Mouse (Mus musculus) midbrain, embryonic 16.5 days (tissue): ENCODE data around the gene Ado. TPM values are rescaled to one million over a fixed set of nuclear protein-coding genes. Genes with fewer than 3 reads are reported as not detected.

ENCODE experiments used
- ATAC-seq: fragments of 200-750 bp; cut with Nextera tagmentation; 2 replicates; pipeline ENCODE4 v1.8.0; 2017; ENCODE audit warnings: moderate TSS enrichment
- H3K27ac ChIP-seq: fragments of 300-500 bp; sonication (generic); 2 replicates; pipeline ENCODE4 v1.5.1; 2014; ENCODE audit warnings: mild to moderate bottlenecking, low read length, mixed read lengths
- H3K27me3 ChIP-seq: fragments of 300-500 bp; sonication (generic); 2 replicates; pipeline ENCODE4 v1.6.1; 2014; ENCODE audit warnings: low read depth, low read length, mixed read lengths; ENCODE audit not compliant: control insufficient read depth, insufficient read depth
- H3K36me3 ChIP-seq: fragments of 300-500 bp; sonication (generic); 2 replicates; pipeline ENCODE4 v1.6.1; 2014; ENCODE audit warnings: mild to moderate bottlenecking, low read length, moderate library complexity, mixed read lengths; ENCODE audit not compliant: control insufficient read depth, insufficient read depth
- H3K4me1 ChIP-seq: fragments of 300-500 bp; sonication (generic); 2 replicates; pipeline ENCODE4 v1.6.1; 2014; ENCODE audit warnings: mild to moderate bottlenecking, low read length, mixed read lengths; ENCODE audit not compliant: control insufficient read depth, insufficient read depth
- H3K4me2 ChIP-seq: fragments of 300-500 bp; sonication (generic); 2 replicates; pipeline ENCODE4 v1.6.1; 2014; ENCODE audit warnings: mild to moderate bottlenecking, low read length, mixed read lengths
- H3K4me3 ChIP-seq: fragments of 300-500 bp; sonication (generic); 2 replicates; pipeline ENCODE4 v1.5.1; 2014; ENCODE audit warnings: low read depth, mild to moderate bottlenecking, low read length, moderate library complexity, mixed read lengths
- H3K9ac ChIP-seq: fragments of 300-500 bp; sonication (generic); 2 replicates; pipeline ENCODE4 v1.6.1; 2014; ENCODE audit warnings: low read depth, low read length, mixed read lengths
- H3K9me3 ChIP-seq: fragments of 300-500 bp; sonication (generic); replicated peaks from 2 replicates; pipeline ENCODE4 v1.6.1; 2014; ENCODE audit warnings: mild to moderate bottlenecking, low read length, mixed read lengths; ENCODE audit not compliant: control insufficient read depth, poor library complexity, severe bottlenecking
- WGBS: fragments of 180-500 bp; shearing (Covaris S2); extraction: QIAGEN DNeasy Blood & Tissue Kit; methylation state at CpG from one replicate; pipeline ENCODE4 v1.1.7; 2014; 5-methylcytosine and 5-hydroxymethylcytosine counted together
- polyA plus RNA-seq: library from polyadenylated mRNA; unstranded; fragments of >200 nt; fragmentation: Nextera tagmentation; extraction: Ambion mirVana; gene quantifications from 2 replicates; pipeline ENCODE4 v1.2.1, GENCODE M21; 2015

Ado gene
- polyA plus RNA-seq, 1 experiment from 2014 or later: 77.2 TPM

DNA sequence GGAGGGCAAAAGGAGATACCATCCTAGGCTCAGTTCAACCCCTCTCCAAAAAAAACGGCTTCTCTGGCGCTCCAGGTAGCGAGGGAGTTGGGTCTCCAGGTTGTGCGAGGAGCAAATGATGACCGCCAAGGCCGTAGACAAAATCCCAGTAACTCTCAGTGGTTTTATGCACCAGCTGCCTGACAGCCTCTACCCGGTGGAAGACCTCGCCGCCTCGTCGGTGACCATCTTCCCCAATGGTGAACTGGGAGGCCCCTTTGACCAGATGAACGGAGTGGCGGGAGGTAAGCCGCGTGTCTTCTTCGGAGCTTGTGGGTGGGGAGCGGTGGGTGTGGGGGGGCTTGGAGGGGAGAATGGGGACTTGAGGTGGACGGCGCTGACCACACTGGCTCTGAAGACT, 10.6 kb downstream of the Ado start:
- peak overlapping the region; percentile 57 for H3K4me3 ChIP-seq
- peaks cover 37% of the 10 kb centered on the region for H3K4me1 ChIP-seq
- WGBS: under 1% methylated on average over 19 of the region's 19 CpGs
- no peaks in the 10 kb centered on the region for H3K36me3 ChIP-seq
- no peak overlapping the region for H3K9ac ChIP-seq
- peak overlapping the region; percentile 93 for H3K4me2 ChIP-seq
- no peak for ATAC-seq
- no peaks in the 10 kb centered on the region for H3K9me3 ChIP-seq
- peaks cover 77% of the 10 kb centered on the region for H3K27me3 ChIP-seq
- H3K27ac ChIP-seq: no peak overlapping the region

DNA sequence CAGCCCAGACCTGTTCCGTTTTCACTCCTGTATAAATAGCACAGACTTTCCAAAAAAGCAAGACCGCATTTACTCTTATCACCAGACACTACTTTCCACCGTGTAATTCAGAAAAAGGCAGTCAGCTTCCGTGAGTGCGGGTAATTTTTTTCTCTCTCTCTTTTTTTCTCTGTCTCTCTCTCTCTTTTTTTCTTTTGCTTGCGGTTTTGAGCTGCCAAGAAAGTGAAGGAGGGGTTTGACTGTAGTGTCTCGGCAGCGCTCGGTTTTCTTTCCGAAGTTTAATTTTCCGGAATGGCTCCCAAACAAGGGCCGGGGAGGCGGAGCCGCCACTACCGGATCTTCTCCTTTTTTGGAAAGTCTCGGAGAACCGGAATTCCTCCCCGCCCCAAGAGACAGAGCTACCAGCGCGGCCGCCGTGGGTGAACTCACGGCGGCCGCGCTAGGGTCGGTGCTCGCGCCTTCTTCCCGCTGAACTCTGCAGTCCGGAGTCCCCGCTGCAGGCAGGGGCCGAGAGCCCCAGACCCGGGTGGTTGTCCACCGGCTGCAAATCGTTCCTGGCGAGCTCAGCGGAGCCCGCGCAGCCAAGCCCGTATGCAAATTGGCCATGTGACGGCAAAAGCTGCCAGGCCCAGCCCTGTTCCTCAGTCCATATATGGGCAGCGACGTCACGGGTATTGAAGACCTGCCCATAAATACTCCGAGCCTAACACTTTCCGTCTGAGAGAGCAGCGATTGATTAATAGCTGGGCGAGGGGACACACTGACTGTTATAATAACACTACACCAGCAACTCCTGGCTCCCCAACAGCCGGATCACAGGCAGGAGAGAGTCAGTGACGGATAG, 11.4 kb downstream of the Ado start:
- Histone ChIP-seq H3K9me3 (no peaks in the 10 kb centered on the region), H3K36me3 (no peaks in the 10 kb centered on the region), H3K4me1 (peaks cover 37% of the 10 kb centered on the region), H3K4me2 (peak overlapping the region; percentile 93), H3K27ac (no peak overlapping the region), H3K4me3 (peak overlapping the region; percentile 57), H3K27me3 (peaks cover 81% of the 10 kb centered on the region), H3K9ac (peak overlapping the region; percentile 60)
- peak; percentile 83 for ATAC-seq
- WGBS: under 1% methylated on average over 51 of the region's 51 CpGs

DNA sequence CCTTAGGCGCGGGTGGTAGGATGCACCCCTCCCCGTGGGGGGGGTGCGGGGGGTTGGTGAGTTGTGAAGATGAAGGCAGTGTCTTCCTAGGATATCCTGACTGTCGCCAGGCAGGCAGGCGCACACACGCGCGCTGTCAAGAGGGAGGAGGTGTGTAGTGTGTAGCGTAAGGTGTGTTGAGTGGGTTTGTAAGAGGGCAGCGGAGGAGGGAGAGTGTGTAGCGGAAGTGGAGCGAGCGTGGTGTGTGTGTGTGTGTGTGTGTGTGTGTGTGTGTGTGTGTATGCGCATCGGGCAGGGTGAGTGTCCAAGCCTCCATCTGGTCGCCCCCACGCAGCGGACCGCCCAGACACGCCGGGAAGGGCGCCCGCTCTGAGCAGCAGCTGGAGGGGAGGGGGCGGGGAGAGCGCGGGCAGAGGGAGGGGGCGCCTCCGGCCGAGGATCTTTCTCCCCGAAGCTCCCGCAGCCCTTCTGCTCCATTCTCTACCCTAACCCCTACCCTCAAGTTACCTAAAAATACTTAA, 12.1 kb downstream of the Ado start:
- ATAC-seq: peak; percentile 34
- Histone ChIP-seq H3K4me2 (peak overlapping the region; percentile 93), H3K36me3 (no peaks in the 10 kb centered on the region), H3K27ac (no peak overlapping the region), H3K9ac (peak overlapping the region; percentile 42; the same call in 1 of the 2 replicates), H3K9me3 (no peaks in the 10 kb centered on the region), H3K4me3 (peak overlapping the region; percentile 57), H3K27me3 (peaks cover 75% of the 10 kb centered on the region), H3K4me1 (peaks cover 37% of the 10 kb centered on the region)
- under 1% methylated on average over 17 of the region's 32 CpGs for WGBS

DNA sequence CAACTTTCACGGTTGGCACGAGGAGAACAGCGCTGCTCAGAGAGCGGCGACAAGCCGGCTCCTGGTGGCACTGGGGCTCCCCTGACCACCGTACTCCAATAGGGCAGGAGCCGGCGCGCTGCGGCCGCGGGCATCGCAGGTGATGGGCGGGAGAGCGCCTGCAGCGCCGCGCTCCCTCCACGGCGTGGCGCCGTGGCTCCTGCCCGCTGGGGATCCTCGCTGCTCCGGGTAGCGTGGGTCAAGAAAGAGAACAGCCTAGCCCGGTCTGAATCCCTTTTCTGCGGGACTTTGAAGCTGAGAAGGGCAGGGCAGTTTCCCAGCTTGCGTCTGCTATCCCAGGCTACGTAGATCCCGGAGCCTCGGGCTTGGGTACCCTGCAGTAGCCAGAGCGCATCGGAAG, 12.8 kb downstream of the Ado start:
- WGBS: under 1% methylated on average over 35 of the region's 35 CpGs

DNA sequence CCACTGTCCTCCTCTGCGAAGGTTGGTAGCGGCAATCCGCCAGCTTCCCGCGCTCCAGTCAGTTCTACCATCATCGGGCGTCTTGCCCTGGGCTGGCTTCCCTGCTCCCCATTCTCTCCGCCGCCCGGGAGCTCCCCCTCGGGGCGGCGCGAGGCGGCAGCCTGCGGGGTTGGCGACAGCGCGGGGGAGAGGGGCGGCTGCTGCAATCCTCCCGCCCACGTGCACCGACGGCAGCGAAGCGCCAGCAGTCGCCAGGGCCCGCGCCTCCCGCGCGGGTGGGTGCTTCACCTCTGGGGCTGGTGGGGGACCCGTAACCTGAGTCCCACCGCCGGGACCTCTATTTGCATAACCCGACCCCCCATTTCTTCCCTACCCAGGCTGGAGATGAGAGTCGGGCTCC, 13.5 kb downstream of the Ado start, which contains the start of gene Egr2:
Gene Egr2, plus strand, starts transcription at position 220 of the 400 bp plus-strand sequence.
- Histone ChIP-seq H3K4me1 (peaks cover 35% of the 10 kb centered on the region), H3K27me3 (peaks cover 62% of the 10 kb centered on the region), H3K27ac (no peak within 1 kb of the TSS), H3K4me2 (peak within 1 kb of the TSS; percentile 93), H3K4me3 (peak within 1 kb of the TSS; percentile 57), H3K9ac (no peak within 1 kb of the TSS), H3K9me3 (no peaks in the 10 kb centered on the region), H3K36me3 (no peaks in the 10 kb centered on the region)
- ATAC-seq: no peak
- under 1% methylated on average over 30 of the region's 37 CpGs for WGBS

More for the DNA sequence above, 12.8 kb downstream of the Ado start:
- H3K36me3 ChIP-seq: no peaks in the 10 kb centered on the region
- H3K9ac ChIP-seq: no peak overlapping the region
- H3K4me3 ChIP-seq: peak overlapping the region; percentile 57
- peaks cover 70% of the 10 kb centered on the region for H3K27me3 ChIP-seq
- peak overlapping the region; percentile 93 for H3K4me2 ChIP-seq
- ATAC-seq: peak; percentile 46; the same call in 1 of the 2 replicates
- H3K4me1 ChIP-seq: peaks cover 37% of the 10 kb centered on the region
- H3K9me3 ChIP-seq: no peaks in the 10 kb centered on the region
- no peak overlapping the region for H3K27ac ChIP-seq

DNA sequence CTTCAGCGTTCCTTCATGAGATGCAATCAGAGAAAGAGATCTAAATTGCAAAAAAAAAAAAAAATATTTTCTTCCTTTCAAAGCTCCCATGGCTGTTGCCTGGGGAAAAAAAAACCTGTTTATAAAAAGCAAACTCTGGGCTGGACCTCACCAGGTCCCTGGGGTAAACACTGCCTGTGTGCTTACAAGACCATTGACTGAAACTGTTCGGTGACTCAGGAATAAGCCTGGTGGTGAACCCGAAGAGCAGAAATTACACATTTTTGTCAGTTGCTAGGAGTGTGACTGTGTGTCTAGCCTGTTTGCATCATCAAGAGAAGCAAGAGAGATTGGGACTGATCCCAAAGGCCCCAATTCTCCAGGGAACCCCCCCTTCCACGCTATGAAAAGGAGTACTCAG, 19.0 kb downstream of the Ado start:
- 79% methylated on average over 4 of the region's 4 CpGs for WGBS
- ATAC-seq: no peak
- no peak overlapping the region for H3K4me3 ChIP-seq
- no peak overlapping the region for H3K27ac ChIP-seq
- no peak overlapping the region for H3K4me2 ChIP-seq
- H3K4me1 ChIP-seq: no peaks in the 10 kb centered on the region
- peaks cover 24% of the 10 kb centered on the region for H3K27me3 ChIP-seq
- H3K36me3 ChIP-seq: no peaks in the 10 kb centered on the region
- no peak overlapping the region for H3K9ac ChIP-seq
- H3K9me3 ChIP-seq: no peaks in the 10 kb centered on the region

DNA sequence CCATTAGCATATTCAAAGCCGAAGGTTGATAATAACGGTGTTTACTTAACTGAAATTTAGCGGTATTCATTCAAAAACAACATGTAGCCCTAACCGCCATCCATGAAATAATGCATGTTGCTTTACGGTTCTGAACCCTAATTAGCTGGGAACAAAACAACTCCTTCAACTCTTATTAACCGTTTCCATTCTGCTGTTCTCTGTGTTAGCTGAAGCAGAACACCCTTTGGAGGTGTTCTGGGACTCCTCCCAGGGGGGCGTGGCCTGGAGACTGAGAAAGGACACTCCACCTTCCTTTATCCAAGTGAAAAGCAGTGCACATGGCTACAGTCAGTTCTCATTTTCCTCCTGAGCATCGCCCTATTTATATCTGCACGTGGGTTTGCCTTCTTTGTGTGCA, 22.3 kb downstream of the Ado start:
- WGBS: 61% methylated on average over 9 of the region's 9 CpGs
- no peak overlapping the region for H3K9ac ChIP-seq
- H3K4me2 ChIP-seq: no peak overlapping the region

DNA sequence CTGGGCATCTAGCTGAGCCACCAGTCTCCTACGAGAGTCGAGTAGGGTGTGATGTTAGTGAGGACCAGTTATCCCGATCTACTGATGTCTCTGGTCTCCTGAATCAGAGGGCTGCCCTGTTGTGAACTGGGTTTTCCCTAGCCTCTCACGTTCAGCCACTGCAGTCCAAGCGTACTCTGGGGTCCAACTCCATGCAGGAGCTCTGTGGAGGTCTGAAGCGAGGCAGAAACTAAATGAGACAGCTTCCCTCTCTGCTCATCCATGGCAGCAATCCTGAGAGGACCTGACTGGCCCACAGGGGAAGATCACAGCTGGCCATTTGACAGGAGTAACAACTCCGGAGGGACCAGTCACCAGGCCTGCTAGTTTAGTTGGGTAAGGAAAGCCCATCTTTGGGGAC, 24.1 kb downstream of the Ado start:
- WGBS: 82% methylated on average over 7 of the region's 7 CpGs
- no peak overlapping the region for H3K27ac ChIP-seq
- H3K9me3 ChIP-seq: no peaks in the 10 kb centered on the region
- H3K27me3 ChIP-seq: no peaks in the 10 kb centered on the region
- no peaks in the 10 kb centered on the region for H3K4me1 ChIP-seq
- no peak overlapping the region for H3K4me2 ChIP-seq
- ATAC-seq: no peak
- H3K4me3 ChIP-seq: no peak overlapping the region
- no peaks in the 10 kb centered on the region for H3K36me3 ChIP-seq
- no peak overlapping the region for H3K9ac ChIP-seq

More for the DNA sequence above, 22.3 kb downstream of the Ado start:
- Histone ChIP-seq H3K4me3 (no peak overlapping the region), H3K9me3 (no peaks in the 10 kb centered on the region), H3K4me1 (no peaks in the 10 kb centered on the region), H3K36me3 (no peaks in the 10 kb centered on the region), H3K27me3 (peaks cover 1% of the 10 kb centered on the region; the same call in 1 of the 2 replicates), H3K27ac (no peak overlapping the region)
- ATAC-seq: no peak

DNA sequence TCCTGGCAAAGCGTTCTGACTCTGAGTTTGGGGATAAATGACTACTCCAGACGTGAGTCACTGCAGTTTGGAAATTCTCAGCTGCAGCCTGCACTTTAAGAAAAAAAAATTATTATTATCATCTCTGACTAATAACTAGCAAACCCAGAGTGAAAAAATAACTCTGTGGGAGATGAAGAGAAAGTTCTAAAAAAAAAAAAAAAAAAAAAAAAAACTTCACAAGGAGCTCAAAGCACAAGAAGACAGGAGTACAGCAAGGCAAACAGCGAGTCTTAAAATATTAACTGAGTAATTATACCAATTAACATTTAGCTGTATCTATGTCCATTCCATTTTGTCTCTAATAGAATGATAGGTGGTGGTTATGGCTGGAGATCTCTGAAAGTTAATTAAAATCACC, 24.6 kb downstream of the Ado start:
- no peaks in the 10 kb centered on the region for H3K27me3 ChIP-seq
- 92% methylated on average over 3 of the region's 3 CpGs for WGBS
- H3K9ac ChIP-seq: no peak overlapping the region
- no peak overlapping the region for H3K4me3 ChIP-seq
- no peak overlapping the region for H3K4me2 ChIP-seq
- no peaks in the 10 kb centered on the region for H3K9me3 ChIP-seq
- no peaks in the 10 kb centered on the region for H3K36me3 ChIP-seq
- H3K27ac ChIP-seq: no peak overlapping the region
- H3K4me1 ChIP-seq: no peaks in the 10 kb centered on the region
- ATAC-seq: no peak
